Mouse (Mus musculus) spleen, postnatal 14 days (tissue): ENCODE data around the gene Aacs.

Source experiments
- DNase-seq, 2 experiments: peaks; one replicate each; pipeline ENCODE4 v3.0.0; 2021 to 2022; ENCODE audit warnings: low spot score in 2 of 2

Gene Aacs

DNA sequence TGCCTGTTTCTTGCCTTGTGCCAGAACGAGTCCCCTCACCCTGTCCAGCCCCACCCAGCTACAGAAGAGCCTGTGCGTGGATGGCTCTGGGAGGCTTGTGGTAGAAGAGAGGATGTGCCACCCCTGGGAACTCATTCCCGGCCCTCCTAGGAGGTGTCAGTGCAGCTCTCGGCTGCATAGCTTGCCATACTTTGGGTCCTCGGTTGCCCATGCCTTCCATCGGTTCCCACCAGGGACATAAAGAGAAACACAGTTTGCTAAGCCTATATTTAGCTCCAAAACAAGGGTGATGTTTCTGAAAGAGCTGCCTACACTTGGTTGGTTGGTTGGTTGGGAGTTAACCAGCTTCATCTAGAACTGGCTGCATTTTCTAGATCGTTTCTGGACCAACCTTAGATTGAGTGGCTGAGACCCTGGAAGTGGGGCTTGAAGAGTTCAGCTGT, 58.6 kb downstream of the Aacs start:
- DNase-seq = no peak

DNA sequence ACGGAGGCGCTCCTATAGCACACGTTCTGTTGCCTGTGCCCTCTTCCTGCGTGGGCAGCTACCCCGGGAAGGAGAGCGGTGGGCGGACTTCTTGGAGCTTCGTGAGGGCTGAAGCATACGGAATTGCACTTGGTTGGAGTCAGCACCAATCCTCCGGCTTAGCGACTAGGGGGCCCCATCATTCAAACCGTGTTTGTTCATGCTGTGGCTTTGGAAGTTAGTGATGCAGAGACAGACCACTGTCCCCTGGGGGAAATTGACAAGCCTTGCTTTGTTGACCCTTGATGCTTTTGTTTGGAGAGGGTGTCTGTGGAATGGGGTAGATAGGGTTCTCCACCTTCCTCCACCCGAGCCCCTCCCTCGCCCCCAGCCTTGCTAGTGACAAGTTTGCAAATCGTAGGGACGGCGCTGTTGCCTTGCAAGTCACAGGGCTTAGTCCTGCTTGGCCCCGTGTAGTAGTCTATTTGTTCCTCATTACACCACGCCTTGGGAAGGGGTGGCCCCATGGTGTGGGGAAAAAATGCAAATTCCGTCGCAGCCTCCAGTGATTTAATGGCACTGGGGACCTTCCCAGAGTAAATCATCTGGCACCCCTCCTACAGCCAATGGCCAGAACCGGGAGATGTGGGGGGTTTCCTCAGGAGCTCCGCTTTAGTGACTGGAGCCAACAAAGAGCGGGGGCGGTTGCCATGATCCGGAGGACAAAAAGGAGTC, 59.2 kb downstream of the Aacs start:
- DNase-seq = no peak

DNA sequence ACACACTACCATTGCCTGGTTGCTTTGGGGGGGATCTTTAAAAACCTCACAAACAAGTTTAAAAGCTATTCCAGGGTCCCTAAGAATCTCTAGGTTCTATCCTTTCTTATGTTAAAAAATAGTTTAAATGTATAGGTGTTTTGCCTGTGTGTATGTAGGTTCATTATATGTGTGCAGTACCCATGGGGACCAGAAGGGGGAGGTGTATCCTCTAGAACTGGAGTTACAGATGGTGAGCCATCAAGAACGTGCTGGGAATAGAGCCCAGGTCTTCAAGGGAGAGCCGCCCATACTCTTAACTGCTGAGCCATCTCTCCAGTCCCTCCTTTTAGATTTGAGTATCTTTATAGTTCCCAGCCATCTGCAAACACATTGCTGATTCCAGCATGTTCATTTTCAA, 69.5 kb downstream of the Aacs start:
- no peak for DNase-seq

DNA sequence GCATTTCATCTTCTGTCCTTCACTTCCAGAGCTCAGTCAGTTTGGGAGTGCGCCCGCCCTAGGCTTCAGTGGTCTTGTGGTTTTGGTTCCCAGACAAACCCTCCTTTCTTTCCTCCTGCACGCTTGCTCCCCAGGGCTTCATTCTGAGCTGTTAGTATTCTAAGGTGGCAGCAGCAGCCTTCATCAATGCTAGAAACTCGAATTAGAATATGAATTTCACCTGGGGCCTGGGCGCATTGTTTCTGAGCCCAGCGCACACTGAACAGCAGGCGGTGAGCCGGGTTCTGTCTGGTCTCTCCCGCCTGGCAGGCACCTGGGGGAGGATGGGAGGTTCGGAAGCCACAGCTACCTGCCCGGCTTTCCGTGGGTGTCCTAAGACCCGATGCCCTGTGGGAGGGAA, 70.7 kb downstream of the Aacs start:
- DNase-seq = no peak

DNA sequence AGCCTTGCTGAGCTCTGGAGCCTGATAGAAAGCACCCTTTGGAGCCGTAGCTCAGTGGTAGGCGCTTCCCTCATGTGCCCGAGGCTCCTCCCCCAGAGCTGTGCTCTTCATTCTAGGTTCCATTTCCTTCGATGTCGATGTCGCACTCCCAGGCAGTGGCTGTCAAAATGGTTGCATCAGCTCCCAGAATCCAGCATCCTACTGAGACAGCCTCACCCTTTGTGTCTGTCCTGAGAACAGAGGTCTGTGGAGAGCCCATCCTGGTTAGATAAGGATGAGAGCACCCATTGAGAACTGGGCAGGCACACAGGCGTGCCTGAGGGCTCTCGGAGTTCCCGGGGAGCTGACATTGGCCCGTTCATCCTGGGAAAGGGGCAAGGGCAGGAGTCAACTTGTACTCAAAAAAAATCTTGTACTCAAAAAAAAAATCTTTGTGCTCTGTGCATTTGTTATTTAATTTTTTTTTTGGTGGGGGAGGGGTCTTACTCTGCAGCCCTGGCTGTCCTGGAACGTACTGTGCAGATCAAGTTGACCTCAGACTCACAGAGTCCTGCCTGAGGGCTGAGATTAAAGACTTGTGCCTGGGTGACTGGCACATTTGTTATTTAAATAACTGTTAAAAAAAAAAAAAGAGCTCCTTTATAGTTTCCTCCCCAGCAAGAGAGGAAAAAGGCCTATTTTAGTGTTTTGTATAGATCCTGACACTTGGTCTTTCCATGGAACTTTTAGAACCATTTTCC, 74.3 kb downstream of the Aacs start:
- no peak for DNase-seq

DNA sequence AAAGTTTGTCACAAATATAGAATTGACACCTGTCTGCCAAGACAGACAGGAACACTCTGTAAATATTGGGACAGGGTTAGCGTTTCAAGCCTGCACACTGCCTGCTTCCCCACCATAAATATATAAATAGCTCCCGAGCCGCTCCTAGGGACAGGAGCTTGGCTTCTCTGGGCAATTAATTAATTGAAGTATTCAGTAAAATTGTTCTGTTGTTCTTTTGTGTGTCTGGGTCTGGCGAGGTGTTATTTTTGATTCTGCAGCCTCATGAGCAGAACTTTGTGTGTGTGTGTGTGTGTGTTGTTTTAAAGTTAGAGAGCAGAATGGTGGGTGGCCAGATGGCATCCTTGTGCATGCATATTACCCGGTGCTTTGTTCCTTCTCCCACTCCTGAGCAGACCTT, 80.1 kb downstream of the Aacs start:
- DNase-seq = no peak

DNA sequence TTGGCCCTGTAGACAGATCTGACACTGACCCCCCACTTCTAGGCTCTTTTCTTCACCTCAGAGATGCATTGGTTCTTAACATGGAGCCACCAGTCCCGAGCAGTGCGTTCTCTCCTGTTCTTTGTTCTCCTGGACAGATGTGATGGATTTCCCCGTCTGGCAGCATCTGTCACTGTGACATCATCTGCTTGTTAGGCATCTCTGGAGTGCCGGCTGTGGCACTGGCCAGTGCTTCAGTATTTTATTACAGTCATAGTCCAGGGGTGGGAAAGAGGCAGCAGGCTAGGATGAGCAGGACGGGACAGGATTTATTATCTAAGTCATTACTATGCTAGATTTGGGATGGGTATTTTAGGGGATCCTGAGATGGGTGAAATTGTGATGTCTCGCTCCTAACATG, 87.9 kb downstream of the Aacs start:
- DNase-seq = no peak

DNA sequence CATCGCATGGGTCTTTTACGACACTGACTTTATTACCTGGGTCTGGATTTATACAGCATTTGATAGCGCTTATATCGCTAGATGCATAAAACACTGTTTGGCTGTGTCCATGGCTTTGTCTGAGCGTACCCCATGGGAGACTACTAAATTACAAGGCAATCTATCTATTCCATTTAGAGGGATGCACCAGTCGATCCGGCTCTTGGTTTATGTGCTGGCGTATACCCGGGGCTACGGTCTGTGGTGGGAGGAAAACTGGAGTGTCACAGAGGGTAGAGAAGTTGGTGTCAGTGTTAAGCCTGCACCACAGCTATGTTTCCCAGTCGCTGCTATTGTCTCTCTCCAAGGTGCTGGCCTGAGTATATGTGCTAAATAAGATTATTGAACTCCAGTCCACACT, 90.1 kb downstream of the Aacs start:
- no peak for DNase-seq
